Mouse (Mus musculus): Measurements from ENCODE around the gene Msi1. TPM values are rescaled to one million over a fixed set of nuclear protein-coding genes. Genes with fewer than 3 reads are reported as not detected.

Msi1 gene
- polyA plus RNA-seq, 1 experiment from 2014 or later, result 53.9 TPM

DNA sequence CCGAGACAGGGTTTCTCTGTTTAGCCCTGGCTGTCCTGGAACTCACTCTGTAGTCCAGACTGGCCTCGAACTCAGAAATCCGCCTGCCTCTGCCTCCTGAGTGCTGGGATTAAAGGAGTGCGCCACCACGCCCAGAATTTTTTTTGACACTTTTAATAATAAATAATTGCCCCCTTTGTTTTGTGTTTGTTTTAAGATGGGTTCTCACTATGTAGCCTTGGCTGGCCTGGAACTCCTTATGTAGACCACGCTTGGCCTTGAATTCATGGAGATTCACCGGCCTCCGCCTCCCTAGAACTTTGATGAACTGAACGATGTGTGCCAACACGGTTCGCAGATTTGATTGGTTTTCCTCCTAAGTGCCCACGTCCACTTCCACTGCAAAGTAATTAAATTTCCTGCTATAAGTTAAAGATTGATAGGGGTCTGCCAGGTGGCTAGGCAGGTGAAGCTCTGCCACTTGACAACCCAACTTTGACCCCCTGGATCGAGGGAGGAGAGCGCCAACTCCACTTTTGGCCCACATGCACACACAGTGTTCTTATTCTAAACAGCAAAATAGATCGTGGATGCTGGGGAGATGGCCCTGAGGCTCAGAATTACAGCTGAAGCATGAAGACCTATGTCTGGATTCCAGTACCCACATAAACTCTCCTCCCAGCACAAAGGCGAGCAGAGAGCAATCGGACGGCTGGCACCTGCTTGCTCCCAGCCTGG, 56.2 kb downstream of the Msi1 start:
- Histone ChIP-seq H3K4me3 (replicated peaks; ENCODE audit: low read length) (no peak overlapping the region), H3K27me3 (replicated peaks; ENCODE audit: control insufficient read depth, insufficient read depth, low read length) (no peaks in the 10 kb centered on the region), H3K9me3 (ENCODE audit: control insufficient read depth, low read length) (no peaks in the 10 kb centered on the region), H3K27ac (ENCODE audit: low read length) (no peak overlapping the region), H3K36me3 (ENCODE audit: control insufficient read depth, insufficient read depth) (no peaks in the 10 kb centered on the region), H3K9ac (replicated peaks; ENCODE audit: low read depth, low read length) (no peak overlapping the region), H3K4me1 (replicated peaks; ENCODE audit: control insufficient read depth, insufficient read depth, low read length) (peaks cover 26% of the 10 kb centered on the region), H3K4me2 (ENCODE audit: low read length) (no peak overlapping the region)
- no peak for ATAC-seq
- 83% methylated on average over 18 of the region's 18 CpGs for WGBS

GRCm38 (mm10) chr5:115486726-115487125, 57.3 kb downstream of the Msi1 start:
- H3K9ac ChIP-seq (replicated peaks; ENCODE audit: low read depth, low read length), result no peak overlapping the region
- peaks cover 32% of the 10 kb centered on the region for H3K4me1 ChIP-seq (replicated peaks; ENCODE audit: control insufficient read depth, insufficient read depth, low read length)
- H3K27ac ChIP-seq (ENCODE audit: low read length), result no peak overlapping the region
- WGBS, result 49% methylated on average over 4 of the region's 4 CpGs
- no peaks in the 10 kb centered on the region for H3K27me3 ChIP-seq (replicated peaks; ENCODE audit: control insufficient read depth, insufficient read depth, low read length)
- no peaks in the 10 kb centered on the region for H3K9me3 ChIP-seq (ENCODE audit: control insufficient read depth, low read length)
- H3K36me3 ChIP-seq (ENCODE audit: control insufficient read depth, insufficient read depth), result no peaks in the 10 kb centered on the region
- ATAC-seq, result no peak
- H3K4me2 ChIP-seq (ENCODE audit: low read length), result no peak overlapping the region
- no peak overlapping the region for H3K4me3 ChIP-seq (replicated peaks; ENCODE audit: low read length)

GRCm38 (mm10) chr5:115487353-115487752, 58.0 kb downstream of the Msi1 start:
- ATAC-seq, result no peak
- no peaks in the 10 kb centered on the region for H3K9me3 ChIP-seq (ENCODE audit: control insufficient read depth, low read length)
- no peak overlapping the region for H3K9ac ChIP-seq (replicated peaks; ENCODE audit: low read depth, low read length)
- no peak overlapping the region for H3K4me2 ChIP-seq (ENCODE audit: low read length)
- no peaks in the 10 kb centered on the region for H3K36me3 ChIP-seq (ENCODE audit: control insufficient read depth, insufficient read depth)
- H3K27ac ChIP-seq (ENCODE audit: low read length), result no peak overlapping the region
- no peak overlapping the region for H3K4me3 ChIP-seq (replicated peaks; ENCODE audit: low read length)
- H3K4me1 ChIP-seq (replicated peaks; ENCODE audit: control insufficient read depth, insufficient read depth, low read length), result peaks cover 35% of the 10 kb centered on the region
- 82% methylated on average over 8 of the region's 8 CpGs for WGBS
- H3K27me3 ChIP-seq (replicated peaks; ENCODE audit: control insufficient read depth, insufficient read depth, low read length), result no peaks in the 10 kb centered on the region

GRCm38 (mm10) chr5:115487942-115488580, 58.7 kb downstream of the Msi1 start:
- Histone ChIP-seq H3K27me3 (replicated peaks; ENCODE audit: control insufficient read depth, insufficient read depth, low read length) (no peaks in the 10 kb centered on the region), H3K4me3 (replicated peaks; ENCODE audit: low read length) (no peak overlapping the region), H3K36me3 (ENCODE audit: control insufficient read depth, insufficient read depth) (no peaks in the 10 kb centered on the region), H3K4me1 (replicated peaks; ENCODE audit: control insufficient read depth, insufficient read depth, low read length) (peaks cover 28% of the 10 kb centered on the region), H3K4me2 (ENCODE audit: low read length) (no peak overlapping the region), H3K9me3 (ENCODE audit: control insufficient read depth, low read length) (no peaks in the 10 kb centered on the region), H3K27ac (ENCODE audit: low read length) (no peak overlapping the region), H3K9ac (replicated peaks; ENCODE audit: low read depth, low read length) (no peak overlapping the region)
- no peak for ATAC-seq
- 76% methylated on average over 9 of the region's 9 CpGs for WGBS

GRCm38 (mm10) chr5:115488841-115489698, 59.7 kb downstream of the Msi1 start:
- H3K4me1 ChIP-seq (replicated peaks; ENCODE audit: control insufficient read depth, insufficient read depth, low read length), result peaks cover 26% of the 10 kb centered on the region
- WGBS, result under 1% methylated on average over 38 of the region's 39 CpGs
- peak overlapping the region; percentile 94 for H3K4me2 ChIP-seq (ENCODE audit: low read length)
- H3K27ac ChIP-seq (ENCODE audit: low read length), result peak overlapping the region; percentile 100
- H3K9ac ChIP-seq (replicated peaks; ENCODE audit: low read depth, low read length), result peak overlapping the region; percentile 91
- H3K27me3 ChIP-seq (replicated peaks; ENCODE audit: control insufficient read depth, insufficient read depth, low read length), result no peaks in the 10 kb centered on the region
- no peaks in the 10 kb centered on the region for H3K36me3 ChIP-seq (ENCODE audit: control insufficient read depth, insufficient read depth)
- peak overlapping the region; percentile 52 for H3K4me3 ChIP-seq (replicated peaks; ENCODE audit: low read length)
- H3K9me3 ChIP-seq (ENCODE audit: control insufficient read depth, low read length), result no peaks in the 10 kb centered on the region
- ATAC-seq, result peak; percentile 78

DNA sequence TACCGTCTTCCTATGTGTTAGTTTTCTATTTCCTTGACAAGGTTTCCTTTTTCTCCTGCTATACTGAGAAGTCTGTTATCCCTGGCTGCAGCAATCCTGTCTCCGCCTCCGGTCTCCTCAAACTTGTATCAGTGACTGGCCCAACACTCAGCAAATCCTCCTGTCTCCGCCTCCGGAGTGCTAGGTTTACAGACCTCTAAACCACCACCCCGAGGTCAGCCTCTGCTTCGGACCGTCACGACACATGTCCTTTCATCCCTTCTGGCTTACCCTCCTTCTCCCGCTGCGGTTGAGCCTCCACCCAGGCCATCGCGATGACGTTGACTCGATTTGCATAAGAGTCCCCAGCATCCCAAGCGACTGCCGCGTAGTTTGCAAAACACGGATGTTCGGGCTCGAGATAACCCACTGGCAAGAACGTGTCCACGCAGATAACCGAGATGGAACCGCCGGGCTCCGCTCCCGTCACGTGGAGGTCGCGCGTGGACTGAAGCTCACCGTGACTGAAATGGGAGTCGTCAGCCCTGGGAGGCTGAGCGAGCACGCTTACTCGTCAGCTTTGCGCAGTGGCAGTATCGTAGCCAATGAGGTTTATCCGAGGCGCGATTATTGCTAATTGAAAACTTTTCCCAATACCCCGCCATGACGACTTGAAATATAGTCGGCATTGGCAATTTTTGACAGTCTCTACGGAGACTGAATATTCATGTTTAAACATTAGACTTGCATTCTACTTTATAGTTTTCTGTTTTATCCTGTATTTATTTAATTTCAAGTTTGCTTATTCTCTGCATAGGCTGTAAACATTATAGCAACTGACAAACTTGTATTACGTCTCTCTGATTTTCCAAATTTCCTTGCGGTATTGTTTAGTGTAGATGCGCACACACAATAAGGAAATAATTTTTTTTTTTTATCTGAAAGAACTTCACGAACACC, 60.6 kb downstream of the Msi1 start:
- WGBS, result under 1% methylated on average over 50 of the region's 50 CpGs
- H3K27ac ChIP-seq (ENCODE audit: low read length), result peak overlapping the region; percentile 100
- peaks cover 25% of the 10 kb centered on the region for H3K4me1 ChIP-seq (replicated peaks; ENCODE audit: control insufficient read depth, insufficient read depth, low read length)
- peak overlapping the region; percentile 52 for H3K4me3 ChIP-seq (replicated peaks; ENCODE audit: low read length)
- H3K4me2 ChIP-seq (ENCODE audit: low read length), result peak overlapping the region; percentile 94
- no peaks in the 10 kb centered on the region for H3K36me3 ChIP-seq (ENCODE audit: control insufficient read depth, insufficient read depth)
- H3K27me3 ChIP-seq (replicated peaks; ENCODE audit: control insufficient read depth, insufficient read depth, low read length), result no peaks in the 10 kb centered on the region
- H3K9me3 ChIP-seq (ENCODE audit: control insufficient read depth, low read length), result no peaks in the 10 kb centered on the region
- peak; percentile 81 for ATAC-seq
- H3K9ac ChIP-seq (replicated peaks; ENCODE audit: low read depth, low read length), result peak overlapping the region; percentile 91

DNA sequence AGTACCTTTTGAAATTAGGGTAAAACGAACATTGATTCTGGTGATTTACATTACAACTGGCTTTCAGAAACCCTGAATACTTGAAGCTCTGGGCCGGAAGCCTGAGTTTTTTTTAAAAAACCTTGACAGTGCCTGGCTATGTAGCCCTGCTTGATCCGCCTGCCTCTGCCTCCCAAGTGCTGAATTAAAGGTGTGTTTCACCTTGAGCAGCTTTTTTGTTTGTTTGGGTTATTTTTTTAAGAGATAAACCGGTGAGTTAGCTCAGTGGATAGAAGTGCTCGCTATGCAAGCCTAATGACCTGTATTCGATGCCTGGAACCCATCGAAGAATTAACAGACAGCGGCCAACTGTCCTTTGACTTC, 61.2 kb downstream of the Msi1 start:
- no peaks in the 10 kb centered on the region for H3K36me3 ChIP-seq (ENCODE audit: control insufficient read depth, insufficient read depth)
- peaks cover 25% of the 10 kb centered on the region for H3K4me1 ChIP-seq (replicated peaks; ENCODE audit: control insufficient read depth, insufficient read depth, low read length)
- no peak overlapping the region for H3K27ac ChIP-seq (ENCODE audit: low read length)
- WGBS, result 8% methylated on average over 8 of the region's 8 CpGs
- no peak overlapping the region for H3K9ac ChIP-seq (replicated peaks; ENCODE audit: low read depth, low read length)
- peak overlapping the region; percentile 31 for H3K4me2 ChIP-seq (ENCODE audit: low read length)
- H3K4me3 ChIP-seq (replicated peaks; ENCODE audit: low read length), result no peak overlapping the region
- ATAC-seq, result no peak
- no peaks in the 10 kb centered on the region for H3K27me3 ChIP-seq (replicated peaks; ENCODE audit: control insufficient read depth, insufficient read depth, low read length)
- no peaks in the 10 kb centered on the region for H3K9me3 ChIP-seq (ENCODE audit: control insufficient read depth, low read length)

- Histone ChIP-seq H3K36me3 (ENCODE audit: control insufficient read depth, insufficient read depth) (no peaks in the 10 kb centered on the region), H3K9me3 (ENCODE audit: control insufficient read depth, low read length) (no peaks in the 10 kb centered on the region), H3K4me2 (ENCODE audit: low read length) (no peak overlapping the region), H3K27ac (ENCODE audit: low read length) (no peak overlapping the region), H3K4me1 (replicated peaks; ENCODE audit: control insufficient read depth, insufficient read depth, low read length) (peaks cover 25% of the 10 kb centered on the region), H3K27me3 (replicated peaks; ENCODE audit: control insufficient read depth, insufficient read depth, low read length) (no peaks in the 10 kb centered on the region), H3K9ac (replicated peaks; ENCODE audit: low read depth, low read length) (no peak overlapping the region), H3K4me3 (replicated peaks; ENCODE audit: low read length) (no peak overlapping the region)
- no peak for ATAC-seq
- 37% methylated on average over 5 of the region's 5 CpGs for WGBS
These were observed 61.7 kb downstream of the Msi1 start for GRCm38 (mm10) chr5:115491076-115491475.
